Mouse (Mus musculus): Measurements from ENCODE around the gene Arhgap28. TPM values are rescaled to one million over a fixed set of nuclear protein-coding genes. Genes with fewer than 3 reads are reported as not detected.

Gene Arhgap28
- polyA plus RNA-seq, 1 experiment from 2014 or later: 16.5 TPM

GRCm38 (mm10) chr17:67937050-67937449, 66.9 kb downstream of the Arhgap28 start:
- Histone ChIP-seq H3K27ac (ENCODE audit: low read depth, low read length) (no peak overlapping the region), H3K9ac (ENCODE audit: low read depth, low read length) (no peak overlapping the region), H3K27me3 (replicated peaks; ENCODE audit: control insufficient read depth, insufficient read depth, low read length) (no peaks in the 10 kb centered on the region), H3K36me3 (ENCODE audit: control insufficient read depth, insufficient read depth, low read length) (peaks cover 3% of the 10 kb centered on the region; the same call in 1 of the 2 replicates), H3K4me1 (replicated peaks; ENCODE audit: control insufficient read depth, insufficient read depth, low read length) (no peaks in the 10 kb centered on the region), H3K4me2 (no peak overlapping the region), H3K9me3 (ENCODE audit: control insufficient read depth, low read length) (no peaks in the 10 kb centered on the region), H3K4me3 (ENCODE audit: low read depth, low read length) (no peak overlapping the region)
- DNase-seq (ENCODE audit: low spot score): no peak
- 90% methylated on average over 3 of the region's 3 CpGs for WGBS
- ATAC-seq (replicated peaks; ENCODE audit: low FRiP score): no peak

- no peaks in the 10 kb centered on the region for H3K27me3 ChIP-seq (replicated peaks; ENCODE audit: control insufficient read depth, insufficient read depth, low read length)
- H3K4me1 ChIP-seq (replicated peaks; ENCODE audit: control insufficient read depth, insufficient read depth, low read length): no peaks in the 10 kb centered on the region
- H3K36me3 ChIP-seq (ENCODE audit: control insufficient read depth, insufficient read depth, low read length): peaks cover 3% of the 10 kb centered on the region; the same call in 1 of the 2 replicates
- no peak overlapping the region for H3K9ac ChIP-seq (ENCODE audit: low read depth, low read length)
- 85% methylated on average over 4 of the region's 4 CpGs for WGBS
- no peak overlapping the region for H3K4me3 ChIP-seq (ENCODE audit: low read depth, low read length)
- H3K9me3 ChIP-seq (ENCODE audit: control insufficient read depth, low read length): no peaks in the 10 kb centered on the region
- H3K27ac ChIP-seq (ENCODE audit: low read depth, low read length): no peak overlapping the region
- no peak overlapping the region for H3K4me2 ChIP-seq
- DNase-seq (ENCODE audit: low spot score) (no peak), ATAC-seq (replicated peaks; ENCODE audit: low FRiP score) (no peak)
Measured at GRCm38 (mm10) chr17:67935556-67935955, 68.4 kb downstream of the Arhgap28 start.

GRCm38 (mm10) chr17:67931396-67931795, 72.5 kb downstream of the Arhgap28 start:
- Histone ChIP-seq H3K9ac (ENCODE audit: low read depth, low read length) (no peak overlapping the region), H3K9me3 (ENCODE audit: control insufficient read depth, low read length) (no peaks in the 10 kb centered on the region), H3K4me2 (no peak overlapping the region), H3K27ac (ENCODE audit: low read depth, low read length) (no peak overlapping the region), H3K27me3 (replicated peaks; ENCODE audit: control insufficient read depth, insufficient read depth, low read length) (no peaks in the 10 kb centered on the region), H3K4me1 (replicated peaks; ENCODE audit: control insufficient read depth, insufficient read depth, low read length) (no peaks in the 10 kb centered on the region; the same call in 1 of the 2 replicates), H3K4me3 (ENCODE audit: low read depth, low read length) (no peak overlapping the region), H3K36me3 (ENCODE audit: control insufficient read depth, insufficient read depth, low read length) (peaks cover 3% of the 10 kb centered on the region; the same call in 1 of the 2 replicates)
- WGBS: 68% methylated on average over 6 of the region's 6 CpGs
- no peak for ATAC-seq (replicated peaks; ENCODE audit: low FRiP score)
- DNase-seq (ENCODE audit: low spot score): no peak

GRCm38 (mm10) chr17:67930957-67931356, 73.0 kb downstream of the Arhgap28 start:
- H3K4me1 ChIP-seq (replicated peaks; ENCODE audit: control insufficient read depth, insufficient read depth, low read length): no peaks in the 10 kb centered on the region; the same call in 1 of the 2 replicates
- 65% methylated on average over 3 of the region's 3 CpGs for WGBS
- H3K36me3 ChIP-seq (ENCODE audit: control insufficient read depth, insufficient read depth, low read length): peaks cover 3% of the 10 kb centered on the region; the same call in 1 of the 2 replicates
- H3K9me3 ChIP-seq (ENCODE audit: control insufficient read depth, low read length): no peaks in the 10 kb centered on the region
- DNase-seq (ENCODE audit: low spot score) (no peak), ATAC-seq (replicated peaks; ENCODE audit: low FRiP score) (no peak)
- H3K4me2 ChIP-seq: no peak overlapping the region
- H3K27me3 ChIP-seq (replicated peaks; ENCODE audit: control insufficient read depth, insufficient read depth, low read length): no peaks in the 10 kb centered on the region
- H3K9ac ChIP-seq (ENCODE audit: low read depth, low read length): no peak overlapping the region
- H3K4me3 ChIP-seq (ENCODE audit: low read depth, low read length): no peak overlapping the region
- no peak overlapping the region for H3K27ac ChIP-seq (ENCODE audit: low read depth, low read length)

- no peaks in the 10 kb centered on the region for H3K9me3 ChIP-seq (ENCODE audit: control insufficient read depth, low read length)
- no peak overlapping the region for H3K4me3 ChIP-seq (ENCODE audit: low read depth, low read length)
- peaks cover 3% of the 10 kb centered on the region; the same call in 1 of the 2 replicates for H3K36me3 ChIP-seq (ENCODE audit: control insufficient read depth, insufficient read depth, low read length)
- ATAC-seq (replicated peaks; ENCODE audit: low FRiP score) (no peak), DNase-seq (ENCODE audit: low spot score) (no peak)
- no peaks in the 10 kb centered on the region; the same call in 1 of the 2 replicates for H3K4me1 ChIP-seq (replicated peaks; ENCODE audit: control insufficient read depth, insufficient read depth, low read length)
- WGBS: 67% methylated on average over 3 of the region's 3 CpGs
- no peak overlapping the region for H3K27ac ChIP-seq (ENCODE audit: low read depth, low read length)
- H3K9ac ChIP-seq (ENCODE audit: low read depth, low read length): no peak overlapping the region
- H3K4me2 ChIP-seq: no peak overlapping the region
- no peaks in the 10 kb centered on the region for H3K27me3 ChIP-seq (replicated peaks; ENCODE audit: control insufficient read depth, insufficient read depth, low read length)
Measured at GRCm38 (mm10) chr17:67930467-67930866, 73.5 kb downstream of the Arhgap28 start.

GRCm38 (mm10) chr17:67928280-67928679, 75.6 kb downstream of the Arhgap28 start:
- Histone ChIP-seq H3K36me3 (ENCODE audit: control insufficient read depth, insufficient read depth, low read length) (peaks cover 3% of the 10 kb centered on the region; the same call in 1 of the 2 replicates), H3K9me3 (ENCODE audit: control insufficient read depth, low read length) (no peaks in the 10 kb centered on the region), H3K27ac (ENCODE audit: low read depth, low read length) (no peak overlapping the region), H3K4me2 (no peak overlapping the region), H3K9ac (ENCODE audit: low read depth, low read length) (no peak overlapping the region), H3K4me1 (replicated peaks; ENCODE audit: control insufficient read depth, insufficient read depth, low read length) (no peaks in the 10 kb centered on the region; the same call in 1 of the 2 replicates), H3K4me3 (ENCODE audit: low read depth, low read length) (no peak overlapping the region), H3K27me3 (replicated peaks; ENCODE audit: control insufficient read depth, insufficient read depth, low read length) (no peaks in the 10 kb centered on the region)
- DNase-seq (ENCODE audit: low spot score): no peak
- ATAC-seq (replicated peaks; ENCODE audit: low FRiP score): no peak
- WGBS: 76% methylated on average over 6 of the region's 6 CpGs

GRCm38 (mm10) chr17:67927864-67928263, 76.1 kb downstream of the Arhgap28 start:
- Histone ChIP-seq H3K9me3 (ENCODE audit: control insufficient read depth, low read length) (no peaks in the 10 kb centered on the region), H3K27ac (ENCODE audit: low read depth, low read length) (no peak overlapping the region), H3K36me3 (ENCODE audit: control insufficient read depth, insufficient read depth, low read length) (no peaks in the 10 kb centered on the region; the same call in 1 of the 2 replicates), H3K27me3 (replicated peaks; ENCODE audit: control insufficient read depth, insufficient read depth, low read length) (no peaks in the 10 kb centered on the region), H3K4me3 (ENCODE audit: low read depth, low read length) (no peak overlapping the region), H3K9ac (ENCODE audit: low read depth, low read length) (no peak overlapping the region), H3K4me1 (replicated peaks; ENCODE audit: control insufficient read depth, insufficient read depth, low read length) (no peaks in the 10 kb centered on the region; the same call in 1 of the 2 replicates), H3K4me2 (no peak overlapping the region)
- no peak for DNase-seq (ENCODE audit: low spot score)
- 79% methylated on average over 8 of the region's 8 CpGs for WGBS
- no peak for ATAC-seq (replicated peaks; ENCODE audit: low FRiP score)

GRCm38 (mm10) chr17:67919959-67920358, 84.0 kb downstream of the Arhgap28 start:
- no peak overlapping the region for H3K27ac ChIP-seq (ENCODE audit: low read depth, low read length)
- no peaks in the 10 kb centered on the region for H3K27me3 ChIP-seq (replicated peaks; ENCODE audit: control insufficient read depth, insufficient read depth, low read length)
- DNase-seq (ENCODE audit: low spot score) (no peak), ATAC-seq (replicated peaks; ENCODE audit: low FRiP score) (no peak)
- H3K4me2 ChIP-seq: no peak overlapping the region
- H3K36me3 ChIP-seq (ENCODE audit: control insufficient read depth, insufficient read depth, low read length): no peaks in the 10 kb centered on the region
- WGBS: 80% methylated on average over 7 of the region's 7 CpGs
- no peaks in the 10 kb centered on the region for H3K4me1 ChIP-seq (replicated peaks; ENCODE audit: control insufficient read depth, insufficient read depth, low read length)
- H3K9ac ChIP-seq (ENCODE audit: low read depth, low read length): no peak overlapping the region
- no peaks in the 10 kb centered on the region for H3K9me3 ChIP-seq (ENCODE audit: control insufficient read depth, low read length)
- no peak overlapping the region for H3K4me3 ChIP-seq (ENCODE audit: low read depth, low read length)

GRCm38 (mm10) chr17:67918201-67918600, 85.7 kb downstream of the Arhgap28 start:
- Histone ChIP-seq H3K27me3 (replicated peaks; ENCODE audit: control insufficient read depth, insufficient read depth, low read length) (no peaks in the 10 kb centered on the region), H3K4me2 (no peak overlapping the region), H3K9me3 (ENCODE audit: control insufficient read depth, low read length) (no peaks in the 10 kb centered on the region), H3K9ac (ENCODE audit: low read depth, low read length) (no peak overlapping the region), H3K36me3 (ENCODE audit: control insufficient read depth, insufficient read depth, low read length) (no peaks in the 10 kb centered on the region), H3K27ac (ENCODE audit: low read depth, low read length) (no peak overlapping the region), H3K4me1 (replicated peaks; ENCODE audit: control insufficient read depth, insufficient read depth, low read length) (no peaks in the 10 kb centered on the region), H3K4me3 (ENCODE audit: low read depth, low read length) (no peak overlapping the region)
- 89% methylated on average over 7 of the region's 7 CpGs for WGBS
- ATAC-seq (replicated peaks; ENCODE audit: low FRiP score) (no peak), DNase-seq (ENCODE audit: low spot score) (no peak)

Data from liver, embryonic 11.5 days (tissue).